Mouse (Mus musculus): ENCODE results near the gene Ccdc136.
A peak's percentile ranks its signal among the peaks of the same experiment; 100 is the strongest.

- TF ChIP-seq CTCF (IDR thresholded peaks at IDR 0.05; ENCODE audit: low read depth) (peak; percentile 10; the same call in 1 of the 2 replicates), EP300 (IDR thresholded peaks at IDR 0.05; ENCODE audit: low read depth) (no peak)
Observed at GRCm38 (mm10) chr6:29430681-29431420, 34.7 kb downstream of the Ccdc136 start.
